Mouse (Mus musculus): ENCODE measurements around the gene Arl6ip4.

The Arl6ip4 gene

DNA sequence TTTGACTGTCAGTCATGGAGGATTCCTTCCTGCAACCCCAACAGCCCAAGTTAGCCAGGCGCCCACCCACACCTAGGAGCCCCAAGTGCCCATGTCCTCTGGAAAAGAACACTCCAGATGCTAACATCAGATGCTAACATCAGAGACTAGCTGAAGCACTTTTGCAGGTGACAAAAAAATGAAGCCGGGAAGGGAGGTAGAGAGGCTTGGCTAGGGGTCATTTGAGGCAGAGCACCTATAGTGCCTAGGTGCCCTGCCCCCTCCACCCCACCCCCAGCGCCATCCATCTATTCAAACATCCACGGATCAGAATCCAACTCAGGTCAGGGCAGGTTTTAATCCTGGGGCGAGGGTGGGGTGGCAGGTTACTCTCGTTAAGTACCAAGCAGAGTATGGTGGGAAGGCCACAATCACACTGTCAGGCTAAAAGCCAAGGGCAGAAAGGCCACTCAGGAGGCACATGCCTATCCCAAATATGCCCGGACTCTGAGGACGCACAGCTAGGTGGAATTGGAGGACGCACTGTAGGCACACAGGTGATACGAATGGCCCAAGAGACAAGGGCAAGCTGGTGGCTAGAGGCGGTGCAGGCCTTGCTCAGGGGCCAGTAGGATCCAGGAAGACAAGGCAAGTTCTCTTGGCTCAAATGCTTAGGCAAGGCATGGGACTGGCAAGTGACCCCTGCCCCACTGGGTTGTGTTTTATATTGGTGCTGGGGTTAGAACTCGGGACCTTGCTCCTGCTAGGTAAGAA lies 21.9 kb upstream of the Arl6ip4 start:
- DNase-seq (ENCODE audit: low spot score in 2 of 2): no peak

DNA sequence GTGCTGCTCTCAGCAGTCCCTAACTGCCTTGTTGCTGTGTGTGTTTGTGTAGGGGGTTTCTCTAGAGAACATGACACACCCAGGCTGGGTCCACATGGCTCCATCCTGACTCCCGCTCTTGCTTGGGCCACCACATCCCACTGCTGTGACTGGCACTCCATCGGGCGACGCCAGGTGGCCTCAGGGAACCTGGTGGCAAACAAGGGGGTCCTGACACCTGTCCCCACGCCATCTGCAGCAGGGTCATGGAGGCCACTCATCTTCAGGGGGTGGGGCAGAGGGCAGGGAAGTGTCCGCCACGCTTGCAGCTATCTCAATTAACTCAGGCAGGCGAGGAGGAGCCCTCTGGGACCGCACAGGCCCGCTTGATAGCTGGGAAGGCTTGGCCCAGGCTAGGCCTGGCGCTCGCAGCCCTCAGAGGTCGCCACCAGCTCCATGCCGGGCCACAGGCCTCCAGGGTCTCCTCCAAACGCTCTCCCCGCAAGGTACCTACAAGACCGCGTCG lies 20.8 kb upstream of the Arl6ip4 start:
- no peak for DNase-seq (ENCODE audit: low spot score in 2 of 2)

DNA sequence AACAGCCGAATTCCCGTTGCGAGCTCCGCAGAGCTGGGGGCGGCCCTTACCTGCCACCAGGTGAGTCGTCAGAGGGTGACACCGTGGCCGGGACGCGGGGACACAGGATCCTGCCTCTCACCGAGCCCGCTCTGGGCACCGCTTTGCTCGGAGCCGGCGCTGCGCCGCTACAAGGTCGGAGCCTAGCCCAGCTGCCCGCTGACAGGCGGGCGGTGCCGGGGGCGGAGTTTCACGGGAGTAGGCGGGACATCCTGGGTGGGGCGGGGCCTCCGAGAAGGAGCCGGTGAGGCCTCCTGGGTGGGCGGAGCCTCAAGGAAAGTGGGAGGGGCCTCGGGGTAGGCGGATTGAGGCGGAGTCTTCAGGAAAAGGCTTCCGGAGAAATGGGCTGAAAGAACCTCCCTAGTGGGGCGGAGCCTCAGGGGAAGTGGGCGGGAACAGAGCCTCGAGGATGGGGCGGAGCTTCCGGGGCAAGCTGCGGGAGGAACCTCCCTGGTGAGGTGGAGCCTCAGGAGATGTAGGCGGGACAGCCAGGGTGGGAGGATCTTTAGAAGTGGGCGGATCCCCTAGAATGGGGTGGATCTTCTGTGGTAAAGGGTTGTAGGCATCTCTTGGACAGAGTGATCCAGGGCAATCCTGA lies 20.2 kb upstream of the Arl6ip4 start, which contains the start of gene Abcb9:
Gene Abcb9, minus strand, starts transcription at position 203 of the 637 bp plus-strand sequence.
- DNase-seq (ENCODE audit: low spot score in 2 of 2): peak; percentile 99 to 100

DNA sequence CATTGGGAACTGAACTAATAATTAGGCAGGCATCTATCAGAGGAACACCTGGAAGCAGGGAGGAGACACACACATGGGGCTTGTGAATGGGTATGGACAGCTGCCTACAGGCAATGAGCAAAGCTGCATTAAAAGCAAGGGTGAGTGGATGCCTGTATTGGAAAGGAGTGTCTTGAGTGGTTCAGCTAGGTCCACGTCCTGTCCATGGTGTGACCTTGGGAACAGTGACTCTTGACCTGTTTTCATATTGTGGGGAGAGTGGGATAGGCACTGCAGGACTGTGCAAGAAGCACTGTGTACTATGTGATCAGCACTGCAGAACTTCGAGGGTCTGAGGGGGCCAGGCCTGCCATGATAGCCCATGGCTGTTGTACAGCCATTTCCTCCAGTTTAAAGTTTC lies 17.0 kb upstream of the Arl6ip4 start:
- DNase-seq (ENCODE audit: low spot score in 2 of 2): no peak

- DNase-seq (ENCODE audit: low spot score in 2 of 2): no peak
Observed at GRCm38 (mm10) chr5:124100128-124101044, 15.5 kb upstream of the Arl6ip4 start.

GRCm38 (mm10) chr5:124102326-124102725 lies 13.6 kb upstream of the Arl6ip4 start:
- no peak for DNase-seq (ENCODE audit: low spot score in 2 of 2)

- DNase-seq (ENCODE audit: low spot score in 2 of 2): no peak
Observed at GRCm38 (mm10) chr5:124103020-124103419, 12.9 kb upstream of the Arl6ip4 start.

DNA sequence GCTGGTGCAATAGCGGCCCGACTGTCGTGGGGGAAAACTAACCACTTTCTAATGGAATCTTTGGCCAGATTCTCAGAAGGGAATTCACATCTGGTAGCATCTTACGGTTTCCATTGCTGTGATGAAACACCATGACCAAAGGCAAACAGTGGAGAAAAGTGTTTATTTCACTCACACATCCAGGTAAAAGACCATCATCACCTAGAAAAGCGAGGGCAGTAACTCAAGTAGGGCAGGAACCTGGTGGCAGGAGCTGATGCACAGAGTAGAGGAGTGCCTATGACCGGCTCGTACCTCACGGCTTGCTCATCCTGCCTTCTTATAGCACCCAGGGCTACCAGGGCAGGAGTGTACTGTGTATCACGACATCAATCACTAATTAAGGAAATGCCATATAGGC lies 12.3 kb upstream of the Arl6ip4 start:
- DNase-seq (ENCODE audit: low spot score in 2 of 2): no peak

DNA sequence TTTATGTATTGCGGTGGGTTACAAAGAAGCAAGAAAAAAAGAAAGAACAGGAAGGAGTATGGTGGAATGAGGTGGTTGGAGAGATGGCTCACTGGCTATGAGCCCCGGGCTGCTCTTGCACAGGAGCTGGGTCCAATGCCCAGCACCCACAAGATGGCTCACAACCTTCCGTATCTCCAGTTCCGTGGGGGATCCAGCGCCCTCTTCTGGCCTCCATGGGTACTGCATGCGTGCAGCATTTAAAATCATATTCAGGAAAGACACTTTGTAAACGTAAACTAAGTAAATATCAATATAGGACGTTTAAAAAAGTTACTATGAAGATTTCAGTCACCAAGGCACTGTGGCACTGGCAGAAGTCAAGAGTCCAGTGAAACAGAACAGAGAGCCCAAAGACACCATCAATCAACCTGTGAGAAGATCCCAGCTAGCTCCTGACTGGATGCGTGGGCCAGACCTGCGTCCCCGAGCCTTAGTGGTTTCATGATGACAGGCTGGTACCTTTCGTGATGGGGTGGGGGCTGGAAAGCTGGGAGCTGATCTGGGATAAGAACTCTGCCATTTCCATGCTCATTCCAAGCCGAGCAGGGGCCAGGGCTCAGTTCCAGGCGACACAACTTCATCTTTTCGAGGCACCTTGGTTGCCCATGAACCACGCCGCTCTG lies 4.7 kb upstream of the Arl6ip4 start:
- peak; percentile 55 to 70 for DNase-seq (ENCODE audit: low spot score in 2 of 2)

- DNase-seq (ENCODE audit: low spot score in 2 of 2): peak; percentile 93 to 96
Observed at GRCm38 (mm10) chr5:124111742-124112497, 4.0 kb upstream of the Arl6ip4 start, which contains the start of gene Ogfod2. Gene Ogfod2, plus strand, starts transcription at chr5:124112297.

DNA sequence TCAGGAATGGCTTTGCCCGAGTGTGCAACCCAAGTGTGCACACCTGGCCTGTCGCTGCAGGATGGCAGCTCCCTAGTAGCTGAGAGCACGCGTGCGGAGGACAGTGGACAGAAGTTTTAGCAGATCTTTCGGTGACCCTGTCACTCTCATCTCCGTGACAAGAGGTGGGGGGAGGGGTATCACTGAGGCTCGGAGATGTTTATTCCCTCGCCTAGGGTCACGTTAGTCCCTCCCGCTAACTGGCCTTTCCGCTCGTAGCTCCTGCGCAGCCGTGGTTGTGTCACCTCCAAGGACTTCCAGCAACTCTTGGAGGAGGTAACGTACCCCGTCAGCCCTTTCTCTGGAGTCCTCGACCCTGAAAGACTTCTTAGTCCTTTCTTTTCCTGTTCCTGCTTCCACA lies 3.4 kb upstream of the Arl6ip4 start:
- DNase-seq (ENCODE audit: low spot score in 2 of 2): no peak

DNA sequence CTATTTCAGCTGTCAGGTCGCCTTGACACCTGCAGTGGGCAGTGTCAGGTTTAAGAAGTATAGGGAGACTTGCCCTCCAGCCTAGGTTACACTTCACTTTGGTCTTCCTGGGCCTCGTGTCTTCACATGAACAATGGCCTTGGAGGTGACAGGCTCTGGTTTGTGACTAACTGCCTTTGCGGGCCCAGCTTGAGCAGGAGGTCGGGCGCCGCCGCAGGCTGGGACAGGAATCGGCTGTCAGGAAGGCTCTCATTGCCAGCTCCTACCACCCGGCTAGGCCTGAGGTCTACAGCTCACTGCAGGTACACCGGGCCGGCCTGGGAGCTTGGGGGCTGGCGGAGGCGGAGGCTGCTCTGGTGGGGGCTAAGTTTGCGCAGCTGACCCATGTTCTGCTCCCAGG lies 2.9 kb upstream of the Arl6ip4 start:
- DNase-seq (ENCODE audit: low spot score in 2 of 2): peak; percentile 49 to 62

DNA sequence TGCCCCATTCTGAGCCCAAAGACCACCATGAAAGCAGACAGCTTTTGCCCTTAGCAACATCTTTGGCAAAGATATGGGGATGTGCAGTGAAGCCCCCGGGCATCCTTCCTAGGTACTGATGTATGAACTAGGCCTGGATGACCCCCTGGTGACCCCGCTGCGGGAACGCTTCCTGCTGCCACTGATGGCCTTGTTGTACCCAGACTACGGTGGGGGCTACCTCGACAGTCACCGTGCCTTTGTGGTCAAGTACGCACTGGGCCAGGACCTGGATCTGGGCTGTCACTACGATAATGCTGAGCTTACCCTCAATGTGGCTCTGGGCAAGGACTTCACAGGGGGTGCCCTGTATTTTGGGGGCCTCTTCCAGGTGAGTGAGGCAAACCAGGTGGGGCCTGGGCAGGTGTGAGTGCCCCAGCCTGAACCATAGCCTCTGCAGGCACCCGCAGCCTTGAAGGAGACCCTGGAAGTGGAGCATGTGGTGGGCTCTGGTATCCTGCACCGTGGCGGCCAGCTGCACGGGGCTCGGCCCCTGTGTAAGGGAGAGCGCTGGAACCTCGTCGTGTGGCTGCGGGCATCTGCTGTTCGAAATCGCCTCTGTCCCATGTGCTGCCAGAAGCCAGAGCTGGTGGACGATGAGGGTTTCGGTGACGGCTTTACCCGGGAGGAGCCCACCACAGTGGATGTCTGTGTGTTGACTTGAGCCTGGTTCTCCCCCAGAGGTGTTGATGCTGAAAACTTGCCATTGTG lies 1.4 kb upstream of the Arl6ip4 start:
- DNase-seq (ENCODE audit: low spot score in 2 of 2): no peak

DNA sequence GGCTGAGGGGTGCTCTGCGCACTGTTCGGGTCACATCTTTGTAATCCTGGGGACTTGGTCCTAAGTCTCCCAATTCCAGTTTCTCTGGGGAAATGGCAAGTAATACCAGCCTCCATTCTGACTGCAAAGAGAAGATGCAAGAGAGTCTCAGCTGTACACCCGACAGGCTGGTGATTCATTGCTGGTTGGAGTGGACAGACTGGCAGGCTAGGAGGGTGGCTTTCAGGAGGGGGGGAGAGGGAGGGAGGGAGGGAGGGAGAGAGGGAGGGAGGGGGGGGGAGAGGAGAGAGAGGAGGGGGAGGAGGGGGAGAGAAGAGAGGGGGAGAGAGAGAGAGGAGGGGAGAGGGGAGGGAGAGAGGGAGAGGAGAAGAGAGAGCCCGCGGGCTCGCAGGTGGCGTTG lies 358 bp upstream of the Arl6ip4 start:
- DNase-seq (ENCODE audit: low spot score in 2 of 2): no peak

GRCm38 (mm10) chr5:124119204-124119603 lies 3.3 kb downstream of the Arl6ip4 start:
- no peak for DNase-seq (ENCODE audit: low spot score in 2 of 2)

DNA sequence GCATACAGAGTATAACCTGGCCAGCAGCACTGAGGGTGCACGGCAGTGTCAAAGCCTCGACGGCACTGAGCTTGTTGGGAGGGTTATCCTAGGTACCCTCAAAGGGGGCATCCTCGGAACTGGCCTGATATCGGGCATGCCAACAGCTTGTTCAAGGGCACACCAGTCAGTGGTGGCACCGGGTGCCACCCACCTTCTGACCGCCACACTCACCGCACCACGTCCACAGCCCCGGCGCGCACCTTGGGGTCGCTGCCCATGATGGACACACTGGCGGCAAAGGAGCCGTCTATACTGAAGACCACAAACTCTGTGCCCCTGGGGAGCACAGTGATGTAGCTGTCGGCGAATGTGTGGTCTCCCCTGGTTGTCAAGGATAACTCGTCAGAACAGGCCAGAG lies 6.5 kb downstream of the Arl6ip4 start:
- no peak for DNase-seq (ENCODE audit: low spot score in 2 of 2)

- DNase-seq (ENCODE audit: low spot score in 2 of 2): no peak
Observed at GRCm38 (mm10) chr5:124125093-124125492, 9.2 kb downstream of the Arl6ip4 start.

DNA sequence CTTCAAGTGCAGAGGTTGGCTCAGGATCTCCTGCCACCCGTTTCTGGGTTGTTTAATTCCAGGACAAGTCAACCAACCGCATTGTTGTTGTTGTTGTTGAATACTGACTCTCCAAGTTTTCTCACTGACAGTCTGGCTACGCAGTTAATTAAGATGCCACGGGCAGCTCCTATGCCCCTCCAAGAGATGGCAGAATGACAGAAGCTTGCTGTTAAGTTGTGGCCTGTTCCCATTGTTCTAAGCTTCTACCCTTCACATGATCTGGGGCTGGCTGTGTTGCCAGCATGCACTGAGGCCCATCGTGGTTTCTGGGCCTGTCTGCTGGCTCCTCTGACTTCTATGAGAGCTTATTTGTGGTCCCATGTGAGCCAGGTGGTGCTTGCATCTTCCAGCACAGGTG lies 18.4 kb downstream of the Arl6ip4 start:
- no peak for DNase-seq (ENCODE audit: low spot score in 2 of 2)

- DNase-seq (ENCODE audit: low spot score in 2 of 2): no peak
Observed at GRCm38 (mm10) chr5:124138066-124138465, 22.2 kb downstream of the Arl6ip4 start.

DNA sequence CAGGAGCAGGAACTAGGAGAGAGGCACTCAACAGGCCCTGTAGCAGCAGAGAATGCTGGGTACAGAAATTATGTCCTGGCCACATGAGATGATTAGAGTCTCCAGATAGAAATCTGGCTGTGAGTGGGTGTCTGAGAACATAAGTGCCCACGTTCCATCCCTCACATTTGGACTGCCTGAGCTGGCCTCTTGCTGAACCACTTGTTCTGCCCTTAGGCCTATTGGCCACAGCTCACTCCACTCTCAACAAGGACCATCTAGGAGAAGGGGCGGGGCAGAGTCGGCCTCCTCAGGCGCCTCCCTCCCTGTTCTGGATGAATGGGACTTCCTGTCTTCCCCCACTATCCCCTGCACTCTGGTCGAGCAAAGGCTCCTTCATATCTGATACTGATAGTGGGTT lies 33.1 kb downstream of the Arl6ip4 start:
- DNase-seq (ENCODE audit: low spot score in 2 of 2): no peak

Measured in natural killer cell, adult 2 months (primary cell).